Mouse (Mus musculus) lung, postnatal 25 days (tissue): ENCODE results near the gene Atf5.

Experiments
- DNase-seq: peaks from one replicate; pipeline ENCODE4 v3.0.0; 2022; ENCODE audit warnings: low spot score

Atf5 gene

GRCm38 (mm10) chr7:44816470-44817021, at the start of gene Atf5:
Gene Atf5, minus strand, starts transcription at chr7:44816658.
- DNase-seq: peak; percentile 39

- no peak for DNase-seq
These were observed 48.4 kb upstream of the Atf5 start for GRCm38 (mm10) chr7:44864595-44865542.

GRCm38 (mm10) chr7:44863982-44864494, 47.6 kb upstream of the Atf5 start:
- DNase-seq: no peak

GRCm38 (mm10) chr7:44863210-44863609, 46.8 kb upstream of the Atf5 start:
- no peak for DNase-seq

- no peak for DNase-seq
These were observed 46.0 kb upstream of the Atf5 start for GRCm38 (mm10) chr7:44862434-44862833.

GRCm38 (mm10) chr7:44861429-44861816, 45.0 kb upstream of the Atf5 start:
- DNase-seq: no peak

- DNase-seq: peak; percentile 60
These were observed 44.3 kb upstream of the Atf5 start for GRCm38 (mm10) chr7:44860576-44861428.

GRCm38 (mm10) chr7:44859896-44860295, 43.4 kb upstream of the Atf5 start:
- DNase-seq: no peak

- no peak for DNase-seq
These were observed 41.4 kb upstream of the Atf5 start for GRCm38 (mm10) chr7:44857905-44858304.

- DNase-seq: peak; percentile 84
These were observed 40.6 kb upstream of the Atf5 start, which contains the start of gene Pnkp for GRCm38 (mm10) chr7:44857042-44857552. Gene Pnkp, plus strand, starts transcription at chr7:44857139.

GRCm38 (mm10) chr7:44856265-44856916, 39.9 kb upstream of the Atf5 start:
- DNase-seq: no peak

GRCm38 (mm10) chr7:44855036-44855435, 38.6 kb upstream of the Atf5 start:
- DNase-seq: no peak

- peak; percentile 90 for DNase-seq
These were observed 38.0 kb upstream of the Atf5 start for GRCm38 (mm10) chr7:44854356-44855031.

GRCm38 (mm10) chr7:44853596-44854355, 37.3 kb upstream of the Atf5 start:
- DNase-seq: no peak

GRCm38 (mm10) chr7:44853065-44853464, 36.6 kb upstream of the Atf5 start:
- DNase-seq: no peak

- DNase-seq: no peak
These were observed 36.0 kb upstream of the Atf5 start for GRCm38 (mm10) chr7:44852259-44853027.

GRCm38 (mm10) chr7:44851625-44852234, 35.3 kb upstream of the Atf5 start:
- no peak for DNase-seq

GRCm38 (mm10) chr7:44850789-44851624, 34.5 kb upstream of the Atf5 start:
- no peak for DNase-seq
